Mouse (Mus musculus) hindlimb bud, embryonic 11.5 days (tissue): ENCODE data around the gene Cradd.

ENCODE experiments used
- DNase-seq: peaks from one replicate; pipeline ENCODE4 v3.0.0-alpha.2; 2012; ENCODE audit warnings: low read depth, low spot score; ENCODE audit errors: extremely low spot score

The Cradd gene

DNA sequence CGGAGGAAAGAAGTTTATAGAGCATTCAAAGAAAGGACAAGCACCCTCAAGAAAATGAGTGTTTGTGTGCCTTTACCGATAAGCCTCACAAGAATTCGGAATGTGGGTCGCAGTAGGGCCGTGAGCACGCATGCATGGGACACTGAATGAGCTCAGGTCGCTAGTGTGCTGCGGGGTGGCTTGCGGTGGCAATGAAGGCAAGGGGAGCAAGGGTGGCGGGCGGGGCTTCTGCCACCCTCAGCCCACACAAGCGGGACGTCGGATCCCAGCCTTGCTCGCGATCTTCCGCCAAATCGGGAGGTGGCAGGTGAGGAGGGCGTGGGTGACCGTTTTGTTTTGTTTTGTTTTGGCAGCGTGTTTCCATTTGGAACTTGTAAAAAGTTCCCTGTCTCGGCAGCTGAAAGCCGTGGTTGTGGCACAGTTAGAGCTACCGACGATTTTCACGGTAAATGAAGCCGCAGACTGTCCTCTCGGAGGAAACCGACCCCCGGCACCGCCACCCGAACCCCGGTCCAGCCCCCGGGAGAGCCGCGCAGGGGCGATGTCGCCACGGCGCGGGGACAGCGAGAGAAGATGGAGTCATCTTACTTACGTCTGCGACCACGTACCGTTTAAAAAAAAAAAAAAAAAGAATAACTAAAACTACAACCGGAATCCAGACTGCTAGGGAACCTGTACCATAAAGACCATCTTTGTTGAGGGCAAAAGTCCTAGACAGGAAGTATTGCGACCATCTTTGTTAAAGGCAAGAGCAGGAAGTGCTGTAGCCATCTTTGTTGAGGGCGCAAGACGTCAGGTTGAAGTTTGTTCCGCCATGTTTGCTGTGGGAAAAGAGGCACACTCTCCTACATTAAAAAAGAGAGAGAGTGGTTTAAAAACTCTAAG is at the start of gene Cradd:
Gene Cradd (minus strand): TSS at position 741 of the 885 bp plus-strand sequence.
- peak; percentile 96 for DNase-seq

DNA sequence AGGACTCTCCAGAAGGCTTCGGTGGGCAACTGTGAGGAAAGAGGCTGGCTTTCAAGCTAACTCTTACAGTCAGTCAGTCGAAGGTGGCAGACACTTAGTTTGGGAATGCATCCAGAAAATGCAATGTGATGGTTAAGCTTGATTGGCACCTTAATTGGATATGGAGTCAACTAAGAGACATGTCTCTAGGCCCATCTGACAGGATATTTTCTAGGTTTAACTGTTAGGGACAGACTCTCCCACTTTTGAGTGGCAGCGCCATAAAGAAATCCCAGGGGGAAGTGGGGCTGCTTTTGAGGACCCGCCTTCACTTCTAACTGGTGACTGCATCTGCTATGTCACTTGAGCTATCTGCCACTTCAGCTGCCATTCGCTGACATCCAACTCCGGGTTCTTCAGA is 49.4 kb upstream of the Cradd start:
- DNase-seq: no peak

DNA sequence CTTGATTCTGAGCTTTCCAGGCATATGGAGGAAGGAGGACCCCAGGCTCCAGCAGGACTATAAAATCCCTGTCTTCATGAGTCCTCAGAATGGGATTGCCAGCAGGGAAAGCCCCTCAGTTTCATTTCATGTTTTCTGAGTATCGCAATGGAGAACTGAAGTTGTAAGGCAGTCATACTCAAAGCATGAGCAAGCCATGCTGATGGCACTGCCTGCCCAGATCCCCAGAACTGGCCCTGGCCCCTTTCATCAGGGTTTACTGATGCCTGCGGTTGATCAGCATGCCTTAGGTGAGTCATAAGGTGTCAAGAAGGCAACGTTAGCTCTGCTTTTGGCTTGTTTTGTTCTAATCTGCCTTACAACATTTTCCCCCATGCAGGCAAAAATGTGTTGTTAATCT is 48.0 kb upstream of the Cradd start:
- no peak for DNase-seq

DNA sequence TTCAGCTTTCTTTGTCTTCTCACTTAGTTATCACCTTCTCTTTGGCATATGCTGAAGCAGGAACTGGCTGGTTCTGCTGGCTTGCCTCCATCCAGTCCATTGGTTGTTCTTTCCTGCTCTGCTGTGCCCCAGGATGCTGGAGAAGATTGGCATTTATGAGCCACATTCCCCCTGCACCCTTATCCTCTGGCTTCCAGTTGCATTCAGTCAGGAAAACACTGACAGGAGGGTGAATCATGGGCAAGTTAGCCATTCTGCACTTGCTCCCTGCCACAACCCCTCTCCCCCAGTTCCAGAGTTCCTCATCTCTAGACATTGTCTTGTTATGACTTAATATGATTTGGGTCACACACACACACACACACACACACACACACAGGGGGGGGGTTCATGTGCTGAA is 45.3 kb upstream of the Cradd start:
- DNase-seq: no peak

DNA sequence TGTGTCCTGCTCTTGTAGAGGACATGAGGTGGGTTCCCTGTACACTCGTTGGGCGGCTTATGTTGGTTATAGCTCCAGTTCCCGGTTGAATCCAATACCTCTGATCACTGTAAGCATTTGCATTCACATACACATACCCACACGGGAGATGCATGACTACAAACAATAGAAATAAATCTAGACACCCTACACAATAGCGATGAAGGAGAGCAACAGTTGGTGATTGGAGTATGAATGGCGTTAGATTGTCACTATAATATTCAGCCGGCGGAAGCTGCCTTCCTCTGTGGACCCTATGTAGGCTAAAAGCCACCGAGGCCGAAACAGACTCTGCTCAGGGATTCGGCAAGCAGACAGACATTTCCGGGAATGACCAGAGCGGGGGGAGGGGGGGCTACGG is 44.2 kb upstream of the Cradd start:
- no peak for DNase-seq

DNA sequence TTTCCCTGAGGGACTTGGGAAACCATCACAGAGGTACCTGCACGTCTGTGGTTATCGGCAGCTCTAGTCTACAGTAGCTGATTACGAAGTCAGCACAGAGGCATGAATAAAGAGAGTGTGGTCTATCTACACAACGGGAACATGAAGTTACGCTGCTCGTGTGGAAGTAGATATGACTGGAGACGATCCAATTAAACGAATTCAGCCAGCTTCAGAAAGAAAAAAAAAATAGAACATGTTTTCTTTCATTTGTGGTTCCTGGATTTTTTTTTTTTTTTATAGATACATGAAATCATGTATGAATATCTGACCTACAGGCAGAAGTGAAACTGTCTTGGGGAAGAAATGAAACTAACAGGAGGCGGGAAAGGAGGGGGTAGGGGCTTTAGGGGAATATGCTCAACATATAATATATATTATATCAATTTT is 43.7 kb upstream of the Cradd start:
- DNase-seq: no peak

DNA sequence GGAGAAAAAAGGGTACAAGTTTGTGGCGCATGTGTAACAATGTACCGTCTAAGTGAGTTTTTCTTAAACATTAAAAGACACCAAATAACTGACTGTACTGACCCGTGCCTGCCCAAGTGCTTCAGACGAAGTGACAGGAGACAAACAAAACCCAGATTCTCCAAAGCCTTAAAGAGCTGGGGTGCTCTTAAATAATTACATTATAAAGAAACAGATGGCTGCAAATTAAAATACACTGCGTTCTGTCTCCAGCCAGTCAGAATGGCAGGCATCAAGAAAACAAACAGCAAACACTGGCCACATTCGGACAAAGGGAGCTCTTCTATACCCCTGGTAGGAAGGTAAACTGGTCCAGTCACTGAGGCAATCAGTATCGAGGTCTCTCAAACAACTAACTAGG is 43.3 kb upstream of the Cradd start:
- DNase-seq: no peak

DNA sequence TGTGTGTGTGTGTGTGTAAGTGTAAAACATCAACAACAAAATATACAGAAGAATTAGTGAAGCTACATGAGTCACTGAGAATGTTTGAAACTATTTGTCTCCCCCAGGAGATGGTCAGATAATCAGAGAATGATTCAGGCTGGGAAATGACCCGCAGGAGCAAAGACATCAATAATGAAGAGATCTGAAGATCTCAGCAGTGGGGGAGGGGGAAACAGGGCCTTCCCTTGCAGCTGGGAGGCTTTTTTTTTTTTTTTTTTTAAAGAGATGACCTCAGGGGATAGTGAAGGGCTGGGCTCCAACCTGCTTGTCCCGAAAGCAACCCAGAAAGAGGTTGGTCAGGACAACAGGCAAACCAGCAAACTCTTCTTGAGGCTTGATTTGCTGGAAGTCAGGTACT is 38.4 kb upstream of the Cradd start:
- DNase-seq: no peak

DNA sequence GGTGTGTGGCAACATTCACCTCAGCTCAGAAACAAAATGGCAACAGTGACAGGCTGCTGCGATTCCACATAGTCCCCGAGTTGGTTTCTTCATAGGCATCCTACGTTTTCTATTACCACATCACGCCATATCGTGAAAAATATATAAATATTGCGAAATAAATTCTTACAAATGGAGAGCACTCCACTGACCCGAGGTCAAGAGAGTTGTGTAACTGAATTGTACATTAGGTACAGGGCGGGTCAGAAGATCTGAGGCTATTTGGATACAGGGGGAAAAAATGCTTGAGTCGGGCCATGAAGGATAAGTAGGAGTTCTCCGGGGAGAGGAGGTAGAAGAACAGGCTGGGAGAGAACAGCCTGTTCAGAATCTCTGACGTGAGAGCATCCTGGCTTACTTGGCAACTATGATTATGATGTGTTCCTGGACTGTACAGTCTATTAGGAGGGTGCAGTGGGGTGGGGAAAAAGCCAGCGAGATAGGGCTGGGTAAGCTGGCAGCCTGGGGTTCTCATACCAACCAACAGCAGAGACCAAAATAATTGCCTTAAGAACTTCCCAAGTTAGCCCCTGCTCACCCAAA is 37.4 kb upstream of the Cradd start:
- no peak for DNase-seq

DNA sequence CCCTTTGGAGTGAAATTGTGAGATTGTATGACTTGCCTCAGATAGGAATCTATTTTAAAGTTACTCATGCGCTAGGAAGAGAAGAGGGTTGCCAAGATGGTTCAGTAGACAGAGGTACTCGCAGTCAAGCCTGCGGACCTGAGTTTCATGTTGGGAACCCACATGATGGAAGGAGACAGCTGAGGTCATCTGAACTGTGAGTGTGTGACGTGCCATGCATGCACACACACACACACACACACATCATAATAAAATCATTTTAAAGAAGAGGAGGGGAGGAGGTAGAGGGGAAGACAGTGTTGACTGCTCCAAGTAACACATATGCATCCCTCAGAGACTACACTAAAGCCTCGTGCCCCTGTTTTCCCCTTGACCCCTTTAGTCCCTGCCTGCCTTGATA is 36.1 kb upstream of the Cradd start:
- no peak for DNase-seq

DNA sequence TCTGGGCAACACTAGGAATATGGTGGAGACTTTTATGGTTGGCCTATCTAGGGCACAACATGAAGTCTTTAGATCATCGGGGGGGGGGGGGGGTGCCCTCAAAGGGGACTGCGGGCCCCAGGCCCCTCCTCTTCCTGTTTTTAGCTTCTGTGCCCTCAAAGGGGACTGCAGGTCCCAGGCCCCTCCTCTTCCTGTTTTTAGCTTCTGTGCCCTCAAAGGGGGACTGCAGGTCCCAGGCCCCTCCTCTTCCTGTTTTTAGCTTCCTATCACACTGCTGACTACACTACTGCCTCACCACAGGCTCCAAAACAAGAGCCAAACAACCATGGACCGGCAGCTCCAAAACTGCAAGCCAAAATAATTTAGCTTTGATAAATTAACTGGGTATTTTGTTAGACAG is 33.8 kb upstream of the Cradd start:
- no peak for DNase-seq

DNA sequence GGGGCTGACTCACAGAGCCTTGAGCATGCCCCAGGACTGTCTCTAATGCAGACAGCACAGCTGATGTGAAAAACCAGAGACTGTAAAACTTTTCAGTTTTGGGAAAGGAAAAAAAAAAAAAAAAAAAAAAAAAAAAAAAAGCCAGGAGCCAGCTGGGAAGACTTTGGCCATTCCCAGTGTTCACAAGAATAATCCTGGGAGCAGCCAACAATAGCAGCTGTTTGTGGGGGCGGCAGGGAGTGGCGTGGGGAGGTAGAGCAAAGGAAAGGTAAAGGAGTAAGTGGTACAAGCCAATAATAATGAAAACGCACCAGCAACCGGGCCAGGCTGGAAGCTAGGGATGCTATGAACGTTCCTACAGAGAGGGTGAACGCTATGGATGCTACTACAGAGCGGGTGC is 32.8 kb upstream of the Cradd start:
- DNase-seq: no peak

DNA sequence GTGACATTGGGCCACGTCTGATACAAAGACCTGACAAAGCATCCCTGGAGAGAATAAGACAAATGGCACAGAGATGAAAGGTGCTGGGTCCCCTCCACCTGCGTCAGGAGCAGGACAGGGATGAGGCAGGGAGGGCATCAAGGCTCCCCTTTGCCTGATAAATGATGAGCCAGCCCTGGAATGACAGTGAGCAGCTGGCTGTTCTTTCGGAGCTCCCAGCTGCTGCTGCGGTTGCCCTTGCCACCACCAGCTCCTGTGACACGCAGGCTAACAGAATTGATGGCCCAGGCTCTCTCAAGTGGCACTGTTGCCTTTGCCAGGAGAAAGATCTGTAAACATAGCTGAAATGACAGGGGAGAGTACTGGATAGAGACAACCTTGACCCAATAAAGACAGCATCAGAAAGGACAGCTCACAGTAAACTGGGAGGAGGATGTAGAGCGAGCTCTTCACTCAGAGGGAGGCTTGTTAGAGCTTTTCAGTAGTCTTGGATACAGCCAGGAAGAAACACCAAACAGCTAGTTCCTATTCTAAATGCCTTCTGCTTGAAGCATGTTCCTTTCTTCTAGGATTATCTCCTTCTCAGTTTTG is 31.8 kb upstream of the Cradd start:
- no peak for DNase-seq

DNA sequence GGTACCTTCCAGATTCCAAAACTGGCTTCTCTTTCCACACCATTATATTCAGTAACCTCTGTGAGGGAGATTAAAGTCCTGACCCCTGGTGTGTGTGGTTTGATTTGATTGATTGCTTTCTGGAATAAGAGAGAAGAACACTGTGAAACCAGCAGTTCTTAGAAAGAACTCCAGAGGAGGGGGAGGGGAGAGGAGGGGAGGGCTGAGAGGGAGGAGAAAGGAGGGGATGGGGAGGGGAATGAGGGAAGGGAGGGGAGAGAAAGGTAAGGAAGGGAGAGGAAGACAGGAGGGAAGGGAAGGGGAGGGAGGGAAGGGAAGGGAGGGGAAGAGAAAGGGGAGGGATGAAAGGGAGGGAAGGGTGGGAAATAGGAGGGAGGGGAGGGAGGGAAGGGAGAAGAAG is 30.7 kb upstream of the Cradd start:
- DNase-seq: no peak

DNA sequence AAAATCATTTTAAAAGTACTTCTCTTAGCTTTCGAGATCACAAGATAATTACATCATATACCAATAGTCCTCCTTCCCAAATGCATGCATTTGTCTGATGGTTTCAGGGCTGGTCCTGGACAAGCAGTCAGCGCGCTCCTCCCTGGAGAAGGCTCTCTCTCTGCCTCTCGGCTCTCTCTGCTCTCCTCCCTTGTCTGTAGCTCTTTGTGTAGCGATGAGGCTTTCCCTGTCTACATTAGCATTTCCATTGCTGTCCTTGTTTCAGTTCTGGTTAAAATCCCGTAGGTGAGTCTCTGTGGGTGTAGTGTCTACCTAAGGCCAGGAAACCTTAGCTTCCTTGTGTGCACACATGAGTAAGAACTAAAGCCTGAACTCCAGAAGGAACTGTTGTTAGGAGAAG is 30.1 kb upstream of the Cradd start:
- no peak for DNase-seq

DNA sequence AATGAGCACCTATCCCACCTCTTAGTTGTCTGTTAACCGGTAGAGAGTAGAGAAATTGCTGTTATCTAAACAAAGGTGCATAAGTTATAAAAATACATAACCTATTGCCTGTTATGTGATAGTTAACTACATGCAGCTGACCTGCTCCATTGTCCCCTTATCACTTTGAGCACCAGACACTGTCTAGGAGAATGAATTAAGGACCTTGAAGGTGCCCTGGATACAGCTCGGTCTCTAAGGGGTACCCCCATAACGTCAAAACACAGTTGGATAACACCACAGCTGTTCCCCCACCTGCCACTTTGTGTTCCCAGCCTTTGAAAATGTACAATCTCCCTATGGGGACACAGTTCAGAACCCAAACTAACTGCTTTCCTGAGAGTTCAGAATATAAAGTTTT is 24.5 kb upstream of the Cradd start:
- no peak for DNase-seq

DNA sequence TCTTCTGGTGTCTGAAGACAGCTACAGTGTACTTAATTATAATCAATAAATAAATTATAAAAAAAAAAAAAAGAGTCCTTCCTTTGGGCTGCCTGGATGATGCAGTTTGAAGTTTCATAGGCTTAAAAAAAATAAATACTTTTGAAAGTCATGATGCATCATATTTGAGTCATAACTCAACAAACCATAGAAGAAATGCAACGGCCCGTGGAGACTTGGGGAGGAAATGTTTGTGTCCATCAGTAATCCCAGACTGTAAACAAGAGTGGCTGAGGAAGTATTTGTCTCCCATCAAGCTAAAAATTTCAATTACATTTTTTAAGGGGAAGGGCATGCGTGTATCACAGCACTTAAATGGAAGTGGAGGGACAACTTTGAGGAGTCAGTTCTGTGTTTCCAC is 23.8 kb upstream of the Cradd start:
- no peak for DNase-seq

DNA sequence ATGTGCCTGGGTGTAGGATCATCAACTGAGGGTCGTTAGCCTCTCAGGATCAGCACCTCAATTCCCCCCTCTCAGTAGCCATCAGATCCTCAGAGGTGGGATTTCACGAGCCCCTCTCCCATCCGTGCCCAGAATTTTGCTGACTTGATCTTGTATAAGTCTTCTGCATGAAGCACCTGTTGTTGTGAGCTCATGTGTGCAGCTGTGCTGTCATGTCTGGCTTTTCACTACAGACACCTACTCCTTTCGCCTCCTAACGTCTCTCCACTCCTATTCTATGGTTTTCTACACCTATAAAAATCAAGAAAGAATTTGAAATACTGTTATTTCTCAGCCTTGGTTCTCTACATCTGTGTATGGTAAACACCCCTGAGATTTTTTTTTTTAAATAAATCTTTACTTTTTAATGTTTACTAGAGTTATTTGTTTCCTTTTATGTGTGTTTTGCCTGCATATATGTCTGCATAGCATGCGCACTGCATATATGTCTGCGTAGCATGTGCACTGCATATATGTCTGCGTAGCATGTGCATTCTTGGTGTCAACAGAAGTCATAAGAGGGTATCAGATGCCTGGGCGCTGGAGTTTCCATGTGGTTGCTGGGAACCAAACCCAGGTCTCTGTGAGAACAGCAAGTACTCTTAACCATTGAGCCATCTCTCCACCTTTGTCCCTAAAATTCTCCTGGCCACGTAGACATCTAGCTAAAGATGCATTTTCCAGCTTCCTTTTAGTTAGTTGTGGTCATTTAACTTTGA is 19.1 kb upstream of the Cradd start:
- DNase-seq: no peak

DNA sequence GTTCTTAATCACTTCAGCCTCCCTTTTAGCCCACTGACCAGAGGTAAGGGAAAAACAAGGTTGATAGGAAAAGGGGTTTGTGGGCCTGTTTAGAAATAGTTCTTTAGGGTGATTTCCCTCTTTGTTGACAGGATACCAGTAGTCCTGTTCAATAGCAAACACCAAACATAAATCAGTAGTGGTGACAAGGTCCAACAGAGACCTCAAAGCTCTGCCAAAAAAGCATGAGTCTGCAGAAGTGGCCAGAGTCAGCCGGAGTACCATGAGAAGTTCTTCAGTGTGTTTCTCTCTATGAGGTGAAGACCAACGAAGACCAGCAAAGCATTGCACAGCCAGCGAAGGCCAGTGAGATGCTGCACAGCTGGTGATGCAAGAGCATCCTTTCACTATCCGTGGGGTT is 16.7 kb upstream of the Cradd start:
- DNase-seq: no peak

DNA sequence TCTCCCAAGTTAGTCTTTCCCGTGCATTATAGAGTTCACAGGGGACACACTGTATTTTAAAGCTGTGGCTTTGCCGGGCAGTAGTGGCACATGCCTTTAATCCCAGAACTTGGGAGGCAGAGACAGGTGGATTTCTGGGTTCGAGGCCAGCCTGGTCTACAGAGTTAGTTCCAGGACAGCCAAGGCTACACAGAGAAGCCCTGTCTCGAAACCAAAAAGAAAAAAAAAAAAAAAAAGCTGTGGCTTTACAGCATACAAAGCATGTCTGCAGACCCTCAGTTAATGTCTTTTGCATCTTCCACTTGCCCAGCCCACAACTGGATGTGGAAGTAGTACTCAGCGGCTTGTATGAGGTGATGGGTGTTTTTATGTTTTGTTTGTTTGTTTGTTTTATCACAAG is 13.7 kb upstream of the Cradd start:
- no peak for DNase-seq

DNA sequence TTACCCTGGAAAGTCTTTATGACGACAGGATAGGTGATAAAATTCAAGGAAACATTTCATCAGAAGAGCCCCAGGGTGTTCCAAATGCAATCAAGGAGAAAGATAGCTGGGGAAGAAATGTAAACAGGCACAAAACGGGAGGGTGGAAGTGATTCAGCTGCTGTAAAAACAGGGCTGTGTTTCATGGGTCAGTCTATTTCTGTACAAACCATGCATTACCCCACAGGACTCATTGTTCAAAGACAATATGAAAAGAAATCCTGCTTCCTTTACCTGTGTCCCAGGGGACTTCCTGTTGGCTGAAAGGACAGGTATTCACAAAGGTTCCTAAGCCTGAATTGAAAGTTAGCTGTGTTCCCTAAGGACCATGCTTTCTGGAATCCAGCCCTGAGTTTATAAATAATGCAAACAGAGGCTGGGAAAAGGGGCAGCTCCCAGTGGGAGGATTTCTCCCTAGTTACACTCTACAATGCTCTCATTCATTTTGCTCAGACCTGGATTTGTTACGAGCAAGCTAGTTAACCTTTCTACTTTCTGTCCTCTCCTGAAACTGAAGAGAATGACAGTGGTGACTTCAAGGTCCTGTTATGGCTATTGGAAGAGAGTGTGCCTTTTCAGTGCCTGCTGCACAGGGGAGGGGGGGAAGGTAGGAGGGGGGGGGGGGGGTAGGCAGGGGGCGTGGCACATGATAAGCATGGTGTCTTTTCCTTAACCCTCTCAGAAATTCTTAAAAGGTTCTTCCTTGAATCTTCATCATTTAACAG is 13.0 kb upstream of the Cradd start:
- DNase-seq: no peak
